Mouse (Mus musculus) layer of hippocampus, adult 6 months (tissue): ENCODE measurements around the gene Olfr449. TPM values are rescaled to one million over a fixed set of nuclear protein-coding genes. Genes with fewer than 3 reads are reported as not detected.

Experiments used
- long read RNA-seq, 2 experiments: library from polyadenylated mRNA; unstranded; transcript quantifications; one replicate each; pipeline ENCODE4 v2.0.0; 2019 to 2020
- polyA plus RNA-seq: library from polyadenylated mRNA; unstranded; fragments of <200 nt; fragmentation: Nextera tagmentation; gene quantifications from 2 replicates; pipeline ENCODE4 v1.2.3, GENCODE M21; 2021

Gene Olfr449
- not detected in 2 replicates for polyA plus RNA-seq
- long read RNA-seq, experiment 1 = 0 reads
- long read RNA-seq, experiment 2 = 0 reads

DNA sequence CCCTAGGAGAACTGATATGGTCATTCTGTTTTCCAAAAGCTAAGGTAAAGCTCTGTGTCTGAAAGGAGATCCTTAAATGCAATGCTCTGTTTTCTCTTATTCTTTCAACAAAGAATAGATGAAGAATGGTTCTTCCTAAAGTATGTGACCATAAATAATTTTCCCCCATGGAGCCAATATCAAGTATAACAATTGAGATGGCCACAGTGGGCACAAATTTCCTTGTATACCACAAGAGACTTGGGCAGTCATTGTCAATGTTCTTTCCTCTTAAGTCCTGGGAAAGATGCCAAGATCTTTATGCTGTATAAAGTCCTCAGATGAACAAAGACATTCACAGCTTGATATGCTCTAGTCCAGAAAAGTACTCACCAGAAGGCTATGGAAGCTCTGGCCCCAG lies at the start of gene Olfr449:
Olfr449 (plus strand) TSS at position 301 of the 400 bp plus-strand sequence.

DNA sequence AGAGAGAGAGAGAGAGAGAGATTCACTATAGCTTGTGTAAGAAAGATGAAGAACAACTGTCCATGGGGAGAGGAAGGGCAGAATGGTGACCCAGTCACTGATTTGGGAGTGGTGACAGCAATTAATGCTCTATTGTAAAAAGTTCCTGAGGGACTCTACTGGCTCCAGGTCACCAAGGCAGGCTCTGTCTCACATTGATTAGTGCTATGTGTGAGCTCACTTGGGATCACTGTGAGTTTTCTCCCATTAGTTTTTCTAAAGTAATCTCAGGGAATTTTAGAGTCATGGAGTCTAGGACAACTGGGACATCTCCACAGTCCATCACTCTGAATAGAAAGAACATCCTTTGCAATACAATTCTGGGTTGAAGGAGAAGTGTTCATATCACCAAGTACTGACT lies 49.4 kb upstream of the Olfr449 start, which contains the start of gene Olfr452:
Olfr452 (plus strand) TSS at position 301 of the 400 bp plus-strand sequence.

DNA sequence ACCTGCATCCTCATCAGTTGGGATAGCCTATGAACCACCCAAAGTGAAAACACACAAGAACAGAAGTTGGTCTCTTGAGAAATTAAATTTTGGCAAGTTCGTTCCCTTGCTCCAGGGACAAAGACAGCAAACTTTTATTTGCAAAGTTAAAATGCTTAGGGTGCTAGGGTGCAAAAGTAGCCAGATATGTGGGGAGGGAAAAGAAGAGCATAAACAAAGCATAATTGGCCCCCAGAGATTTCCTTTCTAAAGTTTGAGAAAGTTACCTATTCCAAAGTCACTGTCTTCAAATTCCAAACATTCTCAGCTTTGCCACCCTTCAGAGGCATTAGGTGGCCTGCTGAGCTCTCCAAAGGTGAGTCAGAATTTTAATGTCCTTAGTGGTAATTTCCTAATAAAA lies 22.5 kb upstream of the Olfr449 start, which contains the start of gene Olfr450:
Olfr450 (plus strand) TSS at position 301 of the 400 bp plus-strand sequence.

Other genes starting within 250 kb of the Olfr449 start
- gene Tcaf3, start 236.7 kb upstream of the Olfr449 start, polyA plus RNA-seq = not detected in 2 replicates
- 0.15 and 0.16 TPM in 2 replicates for gene Tcaf2, start 189.1 kb upstream of the Olfr449 start, polyA plus RNA-seq
- gene Tcaf1, start 124.3 kb upstream of the Olfr449 start, polyA plus RNA-seq = 76.4 and 77.9 TPM in 2 replicates
- not detected in 2 replicates for gene Olfr453, start 95.0 kb upstream of the Olfr449 start, polyA plus RNA-seq
- gene Olfr38, start 78.0 kb upstream of the Olfr449 start, polyA plus RNA-seq = not detected in 2 replicates
- not detected in 2 replicates for gene Olfr452, start 49.3 kb upstream of the Olfr449 start, polyA plus RNA-seq
- not detected in 2 replicates for gene Olfr450, start 22.4 kb upstream of the Olfr449 start, polyA plus RNA-seq
- not detected in 2 replicates for gene Olfr448, start 56.1 kb downstream of the Olfr449 start, polyA plus RNA-seq
- not detected in 2 replicates for gene Olfr447, start 74.5 kb downstream of the Olfr449 start, polyA plus RNA-seq
- gene Olfr446, start 87.0 kb downstream of the Olfr449 start, polyA plus RNA-seq = not detected in 2 replicates
- gene Olfr444, start 114.7 kb downstream of the Olfr449 start, polyA plus RNA-seq = not detected in 2 replicates